Mouse (Mus musculus) stomach, embryonic 14.5 days (tissue): Measurements from ENCODE around the gene Frmd4a. TPM values are rescaled to one million over a fixed set of nuclear protein-coding genes. Genes with fewer than 3 reads are reported as not detected.

Experiments
- ATAC-seq: fragments of 200-750 bp; cut with Nextera tagmentation; 2 replicates; pipeline ENCODE4 v1.8.0; 2017; ENCODE audit warnings: low read depth, moderate TSS enrichment; ENCODE audit not compliant: insufficient number of reproducible peaks, insufficient read depth, low FRiP score
- H3K27ac ChIP-seq: fragments of 300-500 bp; sonication (generic); 2 replicates; pipeline ENCODE4 v1.5.1; 2014; ENCODE audit warnings: mild to moderate bottlenecking, low read length, moderate library complexity, mixed read lengths
- H3K27me3 ChIP-seq: fragments of 300-500 bp; sonication (generic); 2 replicates; pipeline ENCODE4 v1.6.1; 2014; ENCODE audit warnings: low read length, control low read depth, mixed read lengths; ENCODE audit not compliant: control insufficient read depth, insufficient read depth
- H3K36me3 ChIP-seq: fragments of 300-500 bp; sonication (generic); 2 replicates; pipeline ENCODE4 v1.6.1; 2014; ENCODE audit warnings: mild to moderate bottlenecking, control low read depth, low read length, moderate library complexity, mixed read lengths; ENCODE audit not compliant: control insufficient read depth, insufficient read depth
- H3K4me1 ChIP-seq: fragments of 300-500 bp; sonication (generic); 2 replicates; pipeline ENCODE4 v1.6.1; 2014; ENCODE audit warnings: low read length, control low read depth, mixed read lengths; ENCODE audit not compliant: control insufficient read depth, insufficient read depth
- H3K4me2 ChIP-seq: fragments of 300-500 bp; sonication (generic); replicated peaks from 2 replicates; pipeline ENCODE4 v1.6.1; 2014; ENCODE audit warnings: low read depth, low read length, control low read depth
- H3K4me3 ChIP-seq: fragments of 300-500 bp; sonication (generic); 2 replicates; pipeline ENCODE4 v1.5.1; 2014; ENCODE audit warnings: low read depth, low read length, control low read depth
- H3K9ac ChIP-seq: fragments of 300-500 bp; sonication (generic); replicated peaks from 2 replicates; pipeline ENCODE4 v1.6.1; 2014; ENCODE audit warnings: low read depth, mild to moderate bottlenecking, control low read depth, low read length, moderate library complexity, mixed read lengths
- H3K9me3 ChIP-seq: fragments of 300-500 bp; sonication (generic); 2 replicates; pipeline ENCODE4 v1.6.1; 2016; ENCODE audit warnings: low read depth, low read length, control low read depth; ENCODE audit not compliant: control insufficient read depth
- WGBS: fragments of 180-500 bp; shearing (Covaris S2); extraction: QIAGEN DNeasy Blood & Tissue Kit; methylation state at CpG from one replicate; pipeline ENCODE4 v1.1.7; 2014; 5-methylcytosine and 5-hydroxymethylcytosine counted together
- polyA plus RNA-seq: library from polyadenylated mRNA; unstranded; fragments of >200 nt; fragmentation: Nextera tagmentation; extraction: Ambion mirVana; gene quantifications from 2 replicates; pipeline ENCODE4 v1.2.1, GENCODE M21; 2014

Gene Frmd4a
- polyA plus RNA-seq, 1 experiment from 2014 or later: 42.4 TPM

- no peak overlapping the region for H3K9ac ChIP-seq
- peak; percentile 79 for ATAC-seq
- no peaks in the 10 kb centered on the region for H3K27me3 ChIP-seq
- no peaks in the 10 kb centered on the region for H3K9me3 ChIP-seq
- no peak overlapping the region for H3K4me2 ChIP-seq
- WGBS: 28% methylated on average over 13 of the region's 13 CpGs
- H3K36me3 ChIP-seq: peaks cover 36% of the 10 kb centered on the region
- peak overlapping the region; percentile 82 for H3K27ac ChIP-seq
- H3K4me3 ChIP-seq: no peak overlapping the region
- peaks cover 21% of the 10 kb centered on the region for H3K4me1 ChIP-seq
Observed at GRCm38 (mm10) chr2:4587685-4588409, 570.3 kb downstream of the Frmd4a start.

GRCm38 (mm10) chr2:4591647-4592046 is 574.1 kb downstream of the Frmd4a start:
- WGBS: 81% methylated on average over 3 of the region's 3 CpGs
- Histone ChIP-seq H3K4me1 (peaks cover 18% of the 10 kb centered on the region), H3K9me3 (no peaks in the 10 kb centered on the region), H3K27ac (no peak overlapping the region), H3K27me3 (no peaks in the 10 kb centered on the region), H3K36me3 (peaks cover 54% of the 10 kb centered on the region), H3K4me2 (no peak overlapping the region), H3K9ac (no peak overlapping the region), H3K4me3 (no peak overlapping the region)
- no peak for ATAC-seq

DNA sequence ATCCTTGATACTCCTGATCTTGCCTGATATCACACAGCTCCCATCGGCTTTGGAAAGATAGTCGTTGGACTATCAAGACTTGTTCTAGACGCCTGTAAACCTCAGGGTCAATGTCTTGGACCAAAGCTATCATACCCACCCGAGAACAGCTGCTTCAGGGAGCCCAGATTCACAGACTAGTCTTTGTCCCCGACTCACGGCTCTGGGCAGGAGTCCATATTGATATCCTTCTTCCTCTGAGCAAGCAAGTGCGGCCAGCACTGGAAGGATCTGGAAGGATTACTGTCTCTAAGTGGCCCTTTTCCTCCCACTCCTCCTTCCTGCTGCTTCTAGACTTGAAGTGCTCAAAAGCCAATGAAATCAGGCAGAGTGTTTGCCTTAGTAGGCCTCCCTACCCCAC is 575.1 kb downstream of the Frmd4a start:
- Histone ChIP-seq H3K4me1 (peaks cover 11% of the 10 kb centered on the region), H3K9ac (no peak overlapping the region), H3K27me3 (no peaks in the 10 kb centered on the region), H3K27ac (no peak overlapping the region), H3K4me3 (no peak overlapping the region), H3K4me2 (no peak overlapping the region), H3K36me3 (peaks cover 62% of the 10 kb centered on the region), H3K9me3 (no peaks in the 10 kb centered on the region)
- WGBS: 93% methylated on average over 7 of the region's 7 CpGs
- ATAC-seq: no peak

DNA sequence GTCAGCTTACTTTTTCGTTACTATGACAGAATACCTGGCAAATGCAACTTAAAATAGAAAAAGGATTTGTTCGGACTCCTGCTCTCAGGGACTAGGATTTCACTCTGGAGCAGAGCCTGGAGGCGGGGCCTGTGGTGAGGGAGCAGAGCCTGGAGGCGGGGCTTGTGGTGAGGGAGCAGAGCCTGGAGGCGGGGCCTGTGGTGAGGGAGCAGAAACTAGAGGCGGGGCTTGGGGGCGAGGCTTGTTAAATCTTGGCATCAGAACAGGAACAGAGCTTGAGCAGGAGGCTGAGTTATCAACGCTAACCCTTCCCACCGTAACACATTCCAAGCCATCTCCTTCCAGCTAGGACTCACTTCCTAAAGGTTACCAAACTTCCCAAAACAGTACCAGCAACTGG is 575.9 kb downstream of the Frmd4a start:
- 37% methylated on average over 9 of the region's 9 CpGs for WGBS
- H3K9me3 ChIP-seq: no peaks in the 10 kb centered on the region
- peaks cover 4% of the 10 kb centered on the region for H3K4me1 ChIP-seq
- no peaks in the 10 kb centered on the region for H3K27me3 ChIP-seq
- no peak overlapping the region for H3K4me3 ChIP-seq
- peaks cover 63% of the 10 kb centered on the region for H3K36me3 ChIP-seq
- H3K9ac ChIP-seq: no peak overlapping the region
- ATAC-seq: peak; percentile 84
- no peak overlapping the region for H3K4me2 ChIP-seq
- H3K27ac ChIP-seq: no peak overlapping the region

GRCm38 (mm10) chr2:4593878-4594387 is 576.4 kb downstream of the Frmd4a start:
- H3K27ac ChIP-seq: no peak overlapping the region
- 82% methylated on average over 3 of the region's 3 CpGs for WGBS
- H3K9ac ChIP-seq: no peak overlapping the region
- no peak overlapping the region for H3K4me3 ChIP-seq
- H3K9me3 ChIP-seq: no peaks in the 10 kb centered on the region
- H3K36me3 ChIP-seq: peaks cover 59% of the 10 kb centered on the region
- no peak overlapping the region for H3K4me2 ChIP-seq
- H3K27me3 ChIP-seq: no peaks in the 10 kb centered on the region
- peaks cover 1% of the 10 kb centered on the region; the same call in 1 of the 2 replicates for H3K4me1 ChIP-seq
- ATAC-seq: no peak

DNA sequence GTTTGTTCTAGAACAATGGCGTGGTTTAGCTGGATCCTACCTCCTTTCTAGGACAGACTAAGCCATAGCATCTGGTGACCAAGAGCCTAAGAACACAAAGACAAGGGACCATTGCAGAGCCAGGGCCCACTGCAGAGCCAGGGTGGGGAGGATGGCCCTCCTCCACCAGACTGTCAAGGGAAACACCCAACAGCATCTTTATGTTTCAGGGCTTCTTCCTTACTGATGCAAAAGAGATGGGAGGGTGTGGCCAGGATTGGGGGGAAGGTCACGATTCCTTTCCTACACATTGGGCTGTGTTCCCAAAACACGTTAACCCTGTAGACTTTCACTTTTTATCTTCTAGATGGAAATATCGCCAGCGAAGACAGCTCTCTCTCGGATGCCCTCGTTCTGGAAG is 579.5 kb downstream of the Frmd4a start:
- Histone ChIP-seq H3K4me2 (no peak overlapping the region), H3K4me3 (no peak overlapping the region), H3K9me3 (no peaks in the 10 kb centered on the region), H3K36me3 (peaks cover 51% of the 10 kb centered on the region), H3K27me3 (no peaks in the 10 kb centered on the region), H3K27ac (no peak overlapping the region), H3K9ac (no peak overlapping the region), H3K4me1 (0 out of 2 replicates have a peak, but pooled peaks cover 3% of the 10 kb centered on the region)
- WGBS: 93% methylated on average over 7 of the region's 7 CpGs
- no peak for ATAC-seq

GRCm38 (mm10) chr2:4601034-4601890 is 583.7 kb downstream of the Frmd4a start:
- 51% methylated on average over 15 of the region's 15 CpGs for WGBS
- H3K27ac ChIP-seq: no peak overlapping the region; the same call in 1 of the 2 replicates
- no peak overlapping the region for H3K4me3 ChIP-seq
- no peak overlapping the region for H3K9ac ChIP-seq
- H3K4me1 ChIP-seq: 0 out of 2 replicates have a peak, but pooled peaks cover 3% of the 10 kb centered on the region
- H3K36me3 ChIP-seq: peaks cover 65% of the 10 kb centered on the region
- ATAC-seq: peak; percentile 33; the same call in 1 of the 2 replicates
- H3K9me3 ChIP-seq: no peaks in the 10 kb centered on the region
- no peaks in the 10 kb centered on the region for H3K27me3 ChIP-seq
- no peak overlapping the region for H3K4me2 ChIP-seq

DNA sequence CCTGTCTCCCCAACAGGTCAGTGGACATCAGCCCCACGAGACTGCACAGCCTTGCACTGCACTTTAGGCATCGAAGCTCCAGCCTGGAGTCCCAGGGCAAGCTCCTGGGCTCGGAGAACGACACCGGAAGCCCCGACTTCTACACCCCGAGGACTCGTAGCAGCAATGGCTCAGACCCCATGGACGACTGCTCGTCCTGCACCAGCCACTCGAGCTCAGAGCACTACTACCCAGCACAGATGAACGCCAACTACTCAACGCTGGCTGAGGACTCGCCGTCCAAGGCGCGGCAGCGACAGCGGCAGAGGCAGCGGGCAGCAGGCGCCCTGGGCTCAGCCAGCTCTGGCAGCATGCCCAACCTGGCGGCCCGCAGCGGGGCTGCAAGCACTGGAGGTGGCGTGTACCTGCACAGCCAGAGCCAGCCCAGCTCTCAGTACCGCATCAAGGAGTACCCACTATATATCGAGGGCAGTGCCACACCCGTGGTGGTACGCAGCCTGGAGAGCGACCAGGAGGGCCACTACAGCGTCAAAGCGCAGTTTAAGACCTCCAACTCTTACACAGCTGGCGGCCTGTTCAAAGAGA is 585.9 kb downstream of the Frmd4a start:
- Histone ChIP-seq H3K36me3 (peaks cover 71% of the 10 kb centered on the region), H3K4me1 (0 out of 2 replicates have a peak, but pooled peaks cover 3% of the 10 kb centered on the region), H3K4me3 (no peak overlapping the region), H3K9me3 (no peaks in the 10 kb centered on the region), H3K9ac (no peak overlapping the region), H3K4me2 (no peak overlapping the region), H3K27ac (no peak overlapping the region), H3K27me3 (no peaks in the 10 kb centered on the region)
- WGBS: 86% methylated on average over 33 of the region's 33 CpGs
- no peak; the same call in 1 of the 2 replicates for ATAC-seq
